8 mouse cellular contexts compared by ENCODE assay signal in genomic region chr4:42916617-42917401, GRCm38 (mm10). TPM values are rescaled to one million over a fixed set of nuclear protein-coding genes. Genes with fewer than 3 reads are reported as not detected.
A peak's percentile ranks its signal among the peaks of the same experiment; 100 is the strongest.
DNase-seq lines count a peak whose midpoint lies in the region; ATAC-seq and TF ChIP-seq lines count a peak whose summit lies in the region.

Phf24 (plus strand) TSS chr4:42916660.

- DNase-seq in heart, adult 18-20 months, result peak; percentile 17 to 31
- DNase-seq in heart, adult 8-10 months (ENCODE audit: low spot score), result no peak
- peak; percentile 17 for DNase-seq in limb, embryonic 14.5 days (ENCODE audit: low spot score)
- DNase-seq in neural tube, embryonic 10.5 days (ENCODE audit: extremely low spot score, low spot score), result peak; percentile 60
- DNase-seq in thymus, postnatal 10 days (ENCODE audit: low spot score in 2 of 2), result no peak

- WGBS in forebrain, embryonic 13.5 days, result 4% methylated on average over 39 of the region's 90 CpGs
- under 1% methylated on average over 54 of the region's 90 CpGs for WGBS in intestine, embryonic 16.5 days
- WGBS in limb, embryonic 14.5 days, result 1% methylated on average over 34 of the region's 90 CpGs

- H3K4me2 ChIP-seq in forebrain, embryonic 13.5 days, result peak within 1 kb of the TSS; percentile 88
- peak within 1 kb of the TSS; percentile 97 for H3K4me2 ChIP-seq in intestine, embryonic 16.5 days (ENCODE audit: low read depth, low read length)
- peak within 1 kb of the TSS; percentile 89 for H3K4me2 ChIP-seq in limb, embryonic 14.5 days (replicated peaks; ENCODE audit: low read depth, low read length, severe bottlenecking)

- H3K27me3 ChIP-seq in forebrain, embryonic 13.5 days, result peaks cover 33% of the 10 kb centered on the region
- H3K27me3 ChIP-seq in intestine, embryonic 16.5 days (replicated peaks; ENCODE audit: control insufficient read depth, insufficient read depth, low read length), result peaks cover 37% of the 10 kb centered on the region
- peaks cover 36% of the 10 kb centered on the region for H3K27me3 ChIP-seq in limb, embryonic 14.5 days (ENCODE audit: control insufficient read depth, insufficient read depth, low read length)

- H3K27ac ChIP-seq in brown adipose tissue, adult 24 weeks (replicated peaks; ENCODE audit: low read depth, low read length), result no peak within 1 kb of the TSS
- H3K27ac ChIP-seq in forebrain, embryonic 13.5 days, result no peak within 1 kb of the TSS; the same call in 1 of the 2 replicates
- no peak within 1 kb of the TSS for H3K27ac ChIP-seq in intestine, embryonic 16.5 days (ENCODE audit: low read length)
- H3K27ac ChIP-seq in limb, embryonic 14.5 days (replicated peaks; ENCODE audit: low read depth, low read length), result no peak within 1 kb of the TSS

- no peaks in the 10 kb centered on the region for H3K9me3 ChIP-seq in forebrain, embryonic 13.5 days (replicated peaks)
- no peaks in the 10 kb centered on the region for H3K9me3 ChIP-seq in intestine, embryonic 16.5 days (ENCODE audit: control insufficient read depth, low read length)
- no peaks in the 10 kb centered on the region for H3K9me3 ChIP-seq in limb, embryonic 14.5 days (ENCODE audit: control insufficient read depth, low read length)

- no peak for TF ChIP-seq POLR2A in limb, embryonic 14.5 days (IDR thresholded peaks at IDR 0.05; ENCODE audit: borderline replicate concordance, extremely low read depth, insufficient read depth, insufficient read length)

- H3K9ac ChIP-seq in forebrain, embryonic 13.5 days, result peak within 1 kb of the TSS; percentile 84
- H3K9ac ChIP-seq in intestine, embryonic 16.5 days (ENCODE audit: low read depth, low read length), result peak within 1 kb of the TSS; percentile 77
- peak within 1 kb of the TSS; percentile 62 for H3K9ac ChIP-seq in limb, embryonic 14.5 days (ENCODE audit: low read depth, low read length, severe bottlenecking)

- ATAC-seq in forebrain, embryonic 13.5 days, result peak; percentile 84
- ATAC-seq in intestine, embryonic 16.5 days, result peak; percentile 82
- peak; percentile 50; the same call in 1 of the 2 replicates for ATAC-seq in limb, embryonic 14.5 days (ENCODE audit: low FRiP score, low read depth)

- peak within 1 kb of the TSS; percentile 58 for H3K4me3 ChIP-seq in brown adipose tissue, adult 24 weeks (ENCODE audit: insufficient read depth, low read depth, low read length)
- peak within 1 kb of the TSS; percentile 66 for H3K4me3 ChIP-seq in forebrain, embryonic 13.5 days
- H3K4me3 ChIP-seq in intestine, embryonic 16.5 days (ENCODE audit: low read length), result peak within 1 kb of the TSS; percentile 65
- peak within 1 kb of the TSS; percentile 57 for H3K4me3 ChIP-seq in limb, embryonic 14.5 days (replicated peaks; ENCODE audit: low read length)

- H3K36me3 ChIP-seq in forebrain, embryonic 13.5 days (ENCODE audit: poor library complexity, severe bottlenecking), result no peaks in the 10 kb centered on the region
- H3K36me3 ChIP-seq in intestine, embryonic 16.5 days (ENCODE audit: control insufficient read depth, insufficient read depth, low read length), result no peaks in the 10 kb centered on the region
- H3K36me3 ChIP-seq in limb, embryonic 14.5 days (ENCODE audit: control insufficient read depth, insufficient read depth, low read length), result no peaks in the 10 kb centered on the region

- no peaks in the 10 kb centered on the region for H3K4me1 ChIP-seq in brown adipose tissue, adult 24 weeks (ENCODE audit: control insufficient read depth, insufficient read depth, insufficient read length, low read length)
- peaks cover 16% of the 10 kb centered on the region for H3K4me1 ChIP-seq in forebrain, embryonic 13.5 days
- peaks cover 3% of the 10 kb centered on the region; the same call in 1 of the 2 replicates for H3K4me1 ChIP-seq in intestine, embryonic 16.5 days (ENCODE audit: control insufficient read depth, insufficient read depth, low read length)
- H3K4me1 ChIP-seq in limb, embryonic 14.5 days (ENCODE audit: control insufficient read depth, insufficient read depth, low read length), result no peaks in the 10 kb centered on the region

RNA-seq across cellular contexts. Expression of gene Phf24, which starts in this region (rescaled TPM):
- 1 to 10 TPM; 6.5 to 7.7 TPM for total RNA-seq in heart, adult 18-20 months (2021)
- 1 to 10 TPM; 4.3 to 9.8 (median 7.0) TPM for total RNA-seq in heart, adult 8-10 months (2022)
- not detected in 2 replicates for polyA plus RNA-seq in brown adipose tissue, adult 24 weeks (2012; ENCODE audit: insufficient read depth, insufficient read length, missing spikeins)
- 8.2 and 10.3 TPM in 2 replicates for polyA plus RNA-seq in forebrain, embryonic 13.5 days (2015; fragmentation: Nextera tagmentation; extraction: Ambion mirVana)
- 0.73 and 0.83 TPM in 2 replicates for polyA plus RNA-seq in intestine, embryonic 16.5 days (2015; fragmentation: Nextera tagmentation; extraction: Ambion mirVana)
- polyA plus RNA-seq in limb, embryonic 14.5 days (2012; rRNA removed), result 2.4 and 2.7 TPM in 2 replicates
- polyA plus RNA-seq in limb, embryonic 14.5 days (2014; fragmentation: Nextera tagmentation; extraction: Ambion mirVana), result 1.1 and 1.2 TPM in 2 replicates

Comparison
In these comparisons a context has a peak if more than half of its experiments do, and no peak if none do; other contexts are left out.
1. DNase-seq: peak in heart, adult 18-20 months (2 of 2), limb, embryonic 14.5 days (single experiment) and neural tube, embryonic 10.5 days (single experiment); none in heart, adult 8-10 months (single experiment) and thymus, postnatal 10 days (0 of 2).
2. Peak in ATAC-seq, H3K4me3 ChIP-seq, H3K9ac ChIP-seq and H3K4me2 ChIP-seq in intestine, embryonic 16.5 days; RNA of the gene not detected or under 1 TPM.
3. Peak in every context shown above with its lines, with median percentiles within 50 percentile points of each other: H3K4me3 ChIP-seq, ATAC-seq, H3K4me2 ChIP-seq and H3K9ac ChIP-seq.